Mouse (Mus musculus) 416B (cell line): Measurements from ENCODE around the gene Cpeb1.
"Not testable (repeated sequence)": the region's sequence is repeated elsewhere in the genome, so short reads cannot be mapped to it uniquely, and the experiment has no call there.

ENCODE experiments used
- DNase-seq: peaks from one replicate; pipeline ENCODE4 v3.0.0; 2011; ENCODE audit warnings: low read depth

Gene Cpeb1

GRCm38 (mm10) chr7:81455155-81455651 lies at the start of gene Cpeb1:
TSS of gene Cpeb1 (minus strand) at chr7:81455465.
- no peak for DNase-seq

- no peak for DNase-seq
These were observed 45.8 kb upstream of the Cpeb1 start for GRCm38 (mm10) chr7:81501050-81501449.

GRCm38 (mm10) chr7:81498181-81498580 lies 42.9 kb upstream of the Cpeb1 start, which contains the start of gene BC048679:
TSS of gene BC048679 (minus strand) at chr7:81498281.
- DNase-seq = no peak

GRCm38 (mm10) chr7:81497171-81497570 lies 41.9 kb upstream of the Cpeb1 start:
- DNase-seq = no peak

GRCm38 (mm10) chr7:81493331-81494021 lies 38.2 kb upstream of the Cpeb1 start, which contains the start of gene Ap3b2:
TSS of gene Ap3b2 (minus strand) at chr7:81493925.
- no peak for DNase-seq

- no peak for DNase-seq
These were observed 37.4 kb upstream of the Cpeb1 start for GRCm38 (mm10) chr7:81492628-81493027.

GRCm38 (mm10) chr7:81489649-81490048 lies 34.4 kb upstream of the Cpeb1 start:
- peak; percentile 27 for DNase-seq

- no peak for DNase-seq
These were observed 25.5 kb upstream of the Cpeb1 start for GRCm38 (mm10) chr7:81480800-81481199.

GRCm38 (mm10) chr7:81479531-81480090 lies 24.3 kb upstream of the Cpeb1 start:
- DNase-seq = no peak

- not testable (repeated sequence) for DNase-seq
These were observed 23.0 kb upstream of the Cpeb1 start for GRCm38 (mm10) chr7:81478261-81478660.

GRCm38 (mm10) chr7:81476833-81477232 lies 21.6 kb upstream of the Cpeb1 start:
- no peak for DNase-seq

GRCm38 (mm10) chr7:81475221-81475620 lies 20.0 kb upstream of the Cpeb1 start:
- DNase-seq = no peak

- peak; percentile 26 for DNase-seq
These were observed 9.7 kb upstream of the Cpeb1 start for GRCm38 (mm10) chr7:81464906-81465450.

GRCm38 (mm10) chr7:81464116-81464515 lies 8.9 kb upstream of the Cpeb1 start:
- DNase-seq = peak; percentile 81

- DNase-seq = no peak
These were observed 7.5 kb upstream of the Cpeb1 start for GRCm38 (mm10) chr7:81462815-81463214.

- no peak for DNase-seq
These were observed 780 bp downstream of the Cpeb1 start for GRCm38 (mm10) chr7:81454331-81455039.

- DNase-seq = no peak
These were observed 1.6 kb downstream of the Cpeb1 start for GRCm38 (mm10) chr7:81453443-81454274.

GRCm38 (mm10) chr7:81452971-81453441 lies 2.3 kb downstream of the Cpeb1 start:
- DNase-seq = no peak

- DNase-seq = peak; percentile 58
These were observed 56.3 kb downstream of the Cpeb1 start for GRCm38 (mm10) chr7:81398957-81399356.

- no peak for DNase-seq
These were observed 75.9 kb downstream of the Cpeb1 start for GRCm38 (mm10) chr7:81379363-81379762.

GRCm38 (mm10) chr7:81372337-81372920 lies 82.8 kb downstream of the Cpeb1 start:
- no peak for DNase-seq
